Mouse (Mus musculus) lung, postnatal 0 days (tissue): ENCODE measurements around the gene Tmem185b.

Experiments used
- CTCF ChIP-seq: IDR thresholded peaks from 2 replicates; pipeline ENCODE4 v1.5.1; 2016; ENCODE audit warnings: antibody characterized with exemption, mild to moderate bottlenecking
- EP300 ChIP-seq: IDR thresholded peaks from 2 replicates; pipeline ENCODE4 v1.6.1; 2016; ENCODE audit warnings: antibody characterized with exemption, mild to moderate bottlenecking, control low read depth

GRCm38 (mm10) chr1:119545164-119545563 is 19.2 kb downstream of the Tmem185b start:
- TF ChIP-seq CTCF (no peak), EP300 (no peak)
